Mouse (Mus musculus) brain, embryonic 14.5 days (tissue): Measurements from ENCODE around the gene Spock1. TPM values are rescaled to one million over a fixed set of nuclear protein-coding genes. Genes with fewer than 3 reads are reported as not detected.

ENCODE experiments used
- DNase-seq: peaks from one replicate; pipeline ENCODE4 v3.0.0-alpha.2; 2011; ENCODE audit warnings: low read depth
- CTCF ChIP-seq: fragments of 200-500 bp; IDR thresholded peaks from 2 replicates; pipeline ENCODE4 v1.5.1; 2012; ENCODE audit warnings: inconsistent platforms, mild to moderate bottlenecking, moderate library complexity, borderline replicate concordance; ENCODE audit not compliant: insufficient read depth, insufficient read length; ENCODE audit errors: extremely low read depth
- POLR2A ChIP-seq: fragments of 200-500 bp; IDR thresholded peaks from 2 replicates; pipeline ENCODE4 v1.6.1; 2012; ENCODE audit warnings: mild to moderate bottlenecking, inconsistent platforms, borderline replicate concordance; ENCODE audit not compliant: poor library complexity, insufficient read depth, insufficient read length, severe bottlenecking; ENCODE audit errors: extremely low read depth
- polyA plus RNA-seq: library from polyadenylated mRNA; depleted of rRNA; stranded (reverse); fragments of >200 nt; gene quantifications from 2 replicates; pipeline ENCODE4 v1.2.3, GENCODE M21; 2012

Gene Spock1
- polyA plus RNA-seq, 1 experiment = 80.3 TPM

DNA sequence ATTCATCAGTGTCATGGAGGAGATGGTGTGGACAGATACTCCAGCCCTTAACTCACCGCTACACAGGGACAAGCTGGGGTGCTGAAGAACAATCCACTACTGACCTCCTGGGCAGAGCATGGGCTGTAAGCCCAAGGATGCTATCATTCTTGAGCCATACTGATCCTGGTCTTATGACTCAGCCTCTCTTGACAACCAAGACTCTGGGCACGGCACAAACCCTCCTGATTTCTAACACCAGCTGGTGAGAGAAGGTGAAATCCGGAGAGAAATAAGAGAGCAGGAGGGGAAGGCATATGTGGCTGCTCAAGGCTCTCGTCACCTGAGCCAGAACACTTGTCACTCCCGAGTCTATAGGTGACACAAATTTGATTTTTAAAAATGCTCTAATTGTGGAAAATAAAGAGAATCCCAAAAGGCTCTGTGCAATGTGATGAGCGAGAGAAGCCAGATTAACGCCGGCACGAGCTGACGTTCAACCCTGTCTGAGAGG lies 271.0 kb downstream of the Spock1 start:
- no peak for TF ChIP-seq CTCF
- TF ChIP-seq POLR2A = no peak
- DNase-seq = peak; percentile 59

DNA sequence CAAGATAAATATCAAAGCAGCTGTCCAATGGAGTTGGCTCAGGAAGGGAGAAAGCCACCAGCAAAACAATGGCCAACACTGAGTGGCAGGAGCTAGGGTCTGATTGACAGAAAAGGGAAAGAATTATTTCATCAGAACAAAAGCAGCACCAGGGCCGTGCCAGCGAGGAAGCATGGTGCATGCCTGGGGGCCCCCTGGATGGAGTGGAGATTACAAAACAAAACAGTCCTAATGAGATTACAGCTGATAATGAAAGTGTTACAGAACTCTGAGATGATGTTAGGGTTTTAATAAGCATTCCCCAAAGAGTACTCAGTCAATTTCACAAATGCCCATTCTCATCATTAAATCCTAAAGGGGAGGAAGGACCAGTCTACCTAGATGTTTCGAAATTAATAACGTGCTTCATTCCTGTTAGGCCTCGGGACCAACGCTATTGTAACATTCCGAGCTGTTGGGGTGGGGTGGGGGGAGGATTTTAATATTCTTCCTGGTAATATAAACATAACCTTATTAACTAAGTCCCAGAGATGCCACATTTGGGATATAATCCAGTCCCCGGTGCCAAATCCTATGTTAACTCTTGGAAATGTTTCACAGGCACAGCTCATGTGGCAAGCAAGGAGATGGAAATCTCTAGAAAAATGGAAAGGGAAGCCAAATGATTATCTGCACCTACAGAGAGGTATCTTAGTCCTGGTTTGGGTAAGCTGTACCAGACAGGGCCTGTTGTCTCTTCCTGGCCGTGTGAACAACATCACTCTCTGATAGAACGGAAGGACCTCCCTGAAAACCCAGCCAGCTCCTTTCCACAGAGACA lies 271.7 kb downstream of the Spock1 start:
- peak; percentile 62 for DNase-seq
- TF ChIP-seq CTCF (no peak), POLR2A (no peak)

DNA sequence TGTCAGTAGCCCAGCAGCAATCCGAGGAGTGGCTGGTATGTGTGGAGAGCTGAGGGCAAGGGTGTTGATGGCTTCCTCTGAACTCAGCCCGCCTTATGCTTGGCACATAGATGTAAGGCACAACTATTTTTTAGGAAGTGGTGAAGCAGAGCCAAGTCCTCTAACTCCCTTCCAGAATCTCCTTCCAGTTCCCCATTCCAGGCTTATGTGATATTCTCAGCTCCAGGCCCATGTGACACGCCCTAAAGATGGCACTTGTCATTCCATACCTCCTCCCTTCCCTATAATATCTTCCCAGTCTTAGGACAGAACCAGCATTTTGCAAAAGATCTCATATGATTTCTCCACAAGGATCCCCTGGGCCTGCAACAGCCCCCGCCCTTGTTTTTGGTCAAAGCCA lies 277.6 kb downstream of the Spock1 start:
- DNase-seq = no peak
- no peak for TF ChIP-seq POLR2A
- no peak for TF ChIP-seq CTCF

DNA sequence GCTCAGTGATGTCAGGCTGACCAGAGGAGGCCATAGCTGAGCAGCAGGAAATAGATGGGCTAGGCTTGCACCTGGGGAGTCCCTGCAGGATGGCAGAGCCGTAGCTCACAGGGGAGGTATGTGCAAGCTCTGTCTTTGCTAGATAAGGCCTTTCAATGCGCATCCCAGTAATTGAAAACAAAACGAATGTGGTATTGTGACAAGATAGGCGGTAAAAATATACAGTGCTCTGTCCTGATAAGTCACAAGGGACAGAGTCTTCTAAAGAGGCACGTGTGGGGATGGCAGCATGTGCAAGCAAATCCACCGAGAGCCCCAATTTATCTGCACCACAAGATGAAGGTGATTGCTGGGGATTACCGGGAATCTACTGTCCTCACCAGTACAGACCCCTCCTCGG lies 279.9 kb downstream of the Spock1 start:
- TF ChIP-seq POLR2A (no peak), CTCF (no peak)
- no peak for DNase-seq

DNA sequence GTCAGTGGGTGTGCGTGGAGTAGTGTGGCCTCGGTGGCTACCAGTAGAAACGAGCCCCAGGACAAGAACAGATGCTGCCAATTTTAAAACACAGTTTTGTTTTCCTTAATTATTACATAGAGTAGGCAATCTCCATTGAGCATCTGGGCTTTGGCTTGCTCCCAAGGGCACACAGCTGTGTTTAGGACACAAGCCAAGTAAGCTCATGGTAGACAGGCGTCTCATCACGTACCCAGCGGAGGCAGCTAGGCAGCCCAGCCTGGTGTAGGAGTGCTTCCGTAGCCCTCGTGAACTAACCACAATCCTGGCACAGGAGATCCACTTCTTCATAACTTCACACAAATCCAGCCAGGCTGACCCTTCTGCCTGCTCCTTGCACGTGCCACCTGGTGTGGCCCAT lies 281.7 kb downstream of the Spock1 start:
- peak; percentile 67 for DNase-seq
- TF ChIP-seq CTCF = no peak
- TF ChIP-seq POLR2A = no peak

DNA sequence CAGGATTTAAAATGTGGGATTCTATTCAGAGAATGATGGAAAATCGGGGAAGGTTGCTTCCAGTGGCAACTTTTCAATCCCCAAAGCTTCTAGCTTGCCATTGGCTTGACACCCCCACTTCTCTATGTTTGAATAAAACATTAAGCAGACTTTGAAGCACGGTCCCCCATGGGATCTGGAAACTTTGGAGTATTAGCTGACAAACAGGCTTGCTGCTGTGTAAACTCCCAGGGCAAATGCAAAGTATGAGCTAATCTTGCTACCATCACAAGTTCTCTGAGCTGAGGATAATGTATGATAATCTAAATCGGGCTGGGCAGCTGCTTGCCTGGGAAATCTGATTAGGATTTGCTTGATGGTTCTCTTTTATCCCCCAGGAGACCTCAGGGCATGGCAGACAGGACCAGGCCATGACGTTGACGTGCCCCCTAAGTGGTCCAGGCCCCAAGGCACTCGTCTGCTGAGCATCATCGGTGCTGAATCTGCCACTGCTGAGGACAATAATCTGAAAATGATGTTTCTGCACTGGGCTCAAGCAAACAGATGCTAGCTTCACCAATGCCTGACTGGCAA lies 284.1 kb downstream of the Spock1 start:
- peak; percentile 73 for DNase-seq
- no peak for TF ChIP-seq POLR2A
- no peak for TF ChIP-seq CTCF

DNA sequence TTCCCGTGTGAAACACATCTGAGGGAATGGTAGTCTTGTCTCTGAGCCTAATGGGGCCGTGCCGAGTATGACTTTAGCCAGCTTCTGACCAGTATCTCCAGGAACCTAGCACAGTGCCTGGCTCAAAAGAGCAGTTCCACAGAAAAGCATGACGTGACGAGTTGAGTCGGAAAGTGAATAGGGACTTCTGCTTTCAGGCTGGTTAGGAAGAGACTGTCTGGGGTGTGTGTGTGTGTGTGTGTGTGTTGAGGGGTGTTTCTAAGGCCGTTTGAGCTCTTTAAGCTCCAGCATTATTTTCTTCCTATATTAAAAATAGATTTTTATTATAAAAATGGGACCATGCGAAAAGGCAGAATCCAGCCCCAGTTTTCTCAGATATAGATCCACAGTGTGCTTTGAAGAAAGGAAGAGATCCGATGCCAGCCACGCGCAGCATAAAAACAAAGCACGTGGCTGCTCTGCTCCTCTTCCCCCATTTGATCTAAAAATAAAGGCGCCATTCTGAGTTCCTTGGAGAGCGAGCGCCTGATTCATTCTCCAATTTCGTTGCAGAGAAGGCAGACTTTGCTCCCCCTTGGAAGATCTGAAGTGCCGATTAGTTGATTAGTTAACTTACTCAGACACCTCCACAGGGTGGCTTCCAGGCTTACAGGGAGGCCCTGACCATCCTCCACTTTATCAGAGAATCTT lies 288.9 kb downstream of the Spock1 start:
- no peak for TF ChIP-seq POLR2A
- no peak for TF ChIP-seq CTCF
- peak; percentile 39 for DNase-seq

DNA sequence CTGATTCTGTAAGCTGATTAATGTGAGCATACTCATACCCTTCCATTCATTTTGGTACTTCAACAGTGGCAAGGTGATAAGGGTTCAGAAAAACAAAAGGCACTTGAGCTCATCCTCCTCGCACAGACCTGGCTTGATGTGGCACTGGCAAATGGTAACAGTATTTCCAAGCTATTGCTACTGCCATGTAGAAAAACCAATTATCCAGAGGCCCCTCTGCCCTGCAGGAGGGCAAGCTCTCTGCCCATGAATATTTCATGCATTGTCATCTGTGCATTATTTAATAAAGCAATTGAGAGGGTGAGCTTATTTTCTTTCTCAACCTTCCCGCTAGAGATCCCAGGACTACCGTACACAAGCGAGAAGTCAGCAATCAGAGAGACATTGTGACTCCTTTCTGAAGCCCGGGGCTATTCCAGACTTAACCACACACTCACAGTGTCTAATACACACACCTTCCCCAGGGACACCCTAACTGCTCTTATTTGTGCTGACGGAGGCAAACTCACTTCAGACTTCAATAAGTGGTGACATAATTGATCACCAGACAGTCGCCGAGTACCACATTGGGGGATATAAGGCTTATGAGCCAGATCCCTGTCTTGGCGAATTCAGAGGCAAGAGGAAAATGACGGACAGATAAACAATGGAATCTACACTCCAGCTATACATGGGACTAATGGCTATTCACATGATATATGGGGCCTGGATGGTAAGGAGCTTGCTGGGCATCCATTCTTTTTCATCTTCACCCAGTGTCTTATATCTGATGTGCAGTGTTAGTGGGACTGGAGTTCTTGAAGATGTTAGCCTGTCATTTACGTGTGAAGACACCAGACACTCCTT lies 296.6 kb downstream of the Spock1 start:
- TF ChIP-seq POLR2A = no peak
- TF ChIP-seq CTCF = no peak
- peak; percentile 77 for DNase-seq

DNA sequence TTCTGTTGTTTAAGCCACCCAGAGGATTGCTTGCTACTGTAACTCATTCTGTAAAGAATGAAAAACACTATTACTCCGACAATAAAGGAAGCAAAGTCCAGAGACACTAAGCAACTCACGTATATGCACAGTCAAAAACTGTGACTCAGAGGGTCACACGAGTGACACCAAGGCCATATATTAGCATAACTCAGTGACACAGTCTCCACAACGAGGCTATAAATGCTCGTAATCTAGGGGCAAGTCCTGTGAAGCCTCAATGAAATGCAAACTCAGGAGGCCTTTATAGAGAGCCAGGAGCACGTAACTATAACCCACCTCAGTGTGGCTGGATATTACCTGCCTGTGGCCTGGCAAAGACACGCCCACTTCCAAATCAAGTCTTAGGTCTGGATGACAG lies 298.2 kb downstream of the Spock1 start:
- no peak for DNase-seq

DNA sequence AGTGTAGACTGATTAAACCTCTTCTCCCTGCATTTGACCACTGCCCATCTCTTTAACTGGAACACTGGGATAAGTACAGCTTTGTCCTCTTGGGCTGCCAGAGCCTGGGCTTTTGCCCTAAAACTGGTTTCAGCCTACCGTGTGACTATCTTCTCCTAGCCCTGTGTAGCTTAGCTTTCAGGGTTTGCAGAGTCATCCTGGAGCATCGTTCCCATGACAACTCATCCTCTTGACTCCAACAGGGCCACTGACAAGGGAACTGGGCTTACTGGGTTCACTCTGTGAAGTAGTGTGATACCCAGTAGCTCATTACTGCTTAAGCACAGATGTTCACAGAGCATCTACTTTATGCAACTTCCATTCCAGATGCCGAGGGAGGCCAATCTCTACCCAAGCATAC lies 303.7 kb downstream of the Spock1 start:
- no peak for DNase-seq
- no peak for TF ChIP-seq CTCF
- no peak for TF ChIP-seq POLR2A

More for the DNA sequence above, 298.2 kb downstream of the Spock1 start:
- no peak for TF ChIP-seq CTCF
- TF ChIP-seq POLR2A = no peak
